Mouse (Mus musculus) hindbrain, embryonic 11.5 days (tissue): ENCODE measurements around the gene Zfp235. TPM values are rescaled to one million over a fixed set of nuclear protein-coding genes. Genes with fewer than 3 reads are reported as not detected.

Experiments
- ATAC-seq: fragments of 200-750 bp; cut with Nextera tagmentation; 2 replicates; pipeline ENCODE4 v1.8.0; 2017; ENCODE audit warnings: mild to moderate bottlenecking, moderate TSS enrichment, moderate library complexity; ENCODE audit not compliant: low FRiP score
- DNase-seq: peaks from one replicate; pipeline ENCODE4 v3.0.0-alpha.2; 2015; ENCODE audit warnings: low spot score
- H3K27ac ChIP-seq: fragments of 300-500 bp; sonication (generic); 2 replicates; pipeline ENCODE4 v1.5.1; 2014; ENCODE audit warnings: mild to moderate bottlenecking, low read depth, low read length
- H3K27me3 ChIP-seq: fragments of 300-500 bp; sonication (generic); 2 replicates; pipeline ENCODE4 v1.6.1; 2014; ENCODE audit warnings: mild to moderate bottlenecking, low read length, moderate library complexity, mixed read lengths; ENCODE audit not compliant: control insufficient read depth, insufficient read depth
- H3K36me3 ChIP-seq: fragments of 300-500 bp; sonication (generic); 2 replicates; pipeline ENCODE4 v1.6.1; 2014; ENCODE audit warnings: mild to moderate bottlenecking, low read length, moderate library complexity, mixed read lengths; ENCODE audit not compliant: control insufficient read depth, insufficient read depth
- H3K4me1 ChIP-seq: fragments of 300-500 bp; sonication (generic); replicated peaks from 2 replicates; pipeline ENCODE4 v1.6.1; 2014; ENCODE audit warnings: low read length, mixed read lengths; ENCODE audit not compliant: control insufficient read depth, insufficient read depth
- H3K4me2 ChIP-seq: fragments of 300-500 bp; sonication (generic); replicated peaks from 2 replicates; pipeline ENCODE4 v1.6.1; 2014; ENCODE audit warnings: mild to moderate bottlenecking, low read depth, low read length
- H3K4me3 ChIP-seq: fragments of 300-500 bp; sonication (generic); 2 replicates; pipeline ENCODE4 v1.5.1; 2014; ENCODE audit warnings: low read depth, low read length
- H3K9ac ChIP-seq: fragments of 300-500 bp; sonication (generic); 2 replicates; pipeline ENCODE4 v1.6.1; 2014; ENCODE audit warnings: low read depth, low read length
- H3K9me3 ChIP-seq: fragments of 300-500 bp; sonication (generic); 2 replicates; pipeline ENCODE4 v1.6.1; 2016; ENCODE audit warnings: low read length; ENCODE audit not compliant: control insufficient read depth
- WGBS: fragments of 180-500 bp; shearing (Covaris S2); extraction: QIAGEN DNeasy Blood & Tissue Kit; methylation state at CpG from one replicate; pipeline ENCODE4 v1.1.7; 2014; 5-methylcytosine and 5-hydroxymethylcytosine counted together
- polyA plus RNA-seq: library from polyadenylated mRNA; unstranded; fragments of >200 nt; fragmentation: Nextera tagmentation; extraction: Ambion mirVana; gene quantifications from 2 replicates; pipeline ENCODE4 v1.2.1, GENCODE M21; 2014

The Zfp235 gene
- polyA plus RNA-seq: 15.1 and 18.1 TPM in 2 replicates

DNA sequence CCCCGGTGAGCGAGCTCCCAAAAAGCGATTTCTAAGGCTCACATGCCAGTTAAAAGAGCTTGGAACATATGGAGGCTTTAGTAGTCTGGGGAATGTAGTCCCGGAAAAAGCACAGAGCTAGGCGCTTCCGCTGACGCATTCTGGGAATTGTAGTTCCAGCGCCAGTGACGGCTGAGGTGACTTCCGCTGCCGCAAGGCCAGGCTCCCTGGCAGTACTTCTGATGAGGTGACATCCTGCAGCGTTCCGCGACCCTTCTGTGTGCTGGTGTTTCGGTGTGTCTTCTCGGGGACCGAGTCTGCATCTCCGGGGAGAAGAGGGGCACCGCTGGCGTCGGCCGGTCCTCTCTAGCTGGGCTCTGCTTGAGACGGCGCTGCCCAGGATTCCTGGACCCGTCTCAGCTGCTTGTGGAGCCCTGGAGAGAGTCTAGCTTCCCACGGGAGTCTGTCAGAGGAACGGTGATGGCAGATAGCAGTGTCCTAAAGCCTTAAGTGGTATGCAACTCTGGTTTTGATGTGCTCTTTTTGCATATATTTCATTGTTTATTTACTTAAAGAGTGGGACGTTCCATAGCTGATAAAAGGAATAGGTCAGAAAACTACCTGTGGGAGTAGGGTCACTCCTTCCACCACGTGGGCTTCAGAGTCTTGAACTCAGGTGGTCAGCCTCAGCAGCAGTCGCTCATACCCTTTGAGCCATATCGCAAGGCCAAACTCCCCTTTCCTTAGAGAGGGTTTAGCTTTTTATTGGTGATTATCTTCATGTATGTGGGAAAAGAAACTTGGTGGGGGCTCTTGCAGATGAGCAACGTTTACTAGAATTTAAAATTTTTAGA lies at the start of gene Zfp235:
TSS of gene Zfp235 (plus strand) at position 174 of the 833 bp plus-strand sequence.
- no peaks in the 10 kb centered on the region for H3K4me1 ChIP-seq
- ATAC-seq: peak; percentile 95
- H3K9ac ChIP-seq: peak within 1 kb of the TSS; percentile 49
- no peak within 1 kb of the TSS for H3K27ac ChIP-seq
- WGBS: 4% methylated on average over 32 of the region's 32 CpGs
- H3K4me2 ChIP-seq: peak within 1 kb of the TSS; percentile 47
- DNase-seq: peak; percentile 91
- H3K27me3 ChIP-seq: no peaks in the 10 kb centered on the region
- H3K4me3 ChIP-seq: peak within 1 kb of the TSS; percentile 50
- no peaks in the 10 kb centered on the region for H3K36me3 ChIP-seq
- no peaks in the 10 kb centered on the region for H3K9me3 ChIP-seq

GRCm38 (mm10) chr7:24086871-24087270 lies 47.1 kb upstream of the Zfp235 start:
- Histone ChIP-seq H3K4me3 (no peak overlapping the region), H3K4me1 (no peaks in the 10 kb centered on the region), H3K36me3 (peaks cover 8% of the 10 kb centered on the region; the same call in 1 of the 2 replicates), H3K27me3 (no peaks in the 10 kb centered on the region), H3K9me3 (no peaks in the 10 kb centered on the region; the same call in 1 of the 2 replicates), H3K27ac (no peak overlapping the region), H3K9ac (no peak overlapping the region), H3K4me2 (no peak overlapping the region)
- DNase-seq: no peak
- ATAC-seq: no peak
- WGBS: 99% methylated on average over 4 of the region's 4 CpGs

DNA sequence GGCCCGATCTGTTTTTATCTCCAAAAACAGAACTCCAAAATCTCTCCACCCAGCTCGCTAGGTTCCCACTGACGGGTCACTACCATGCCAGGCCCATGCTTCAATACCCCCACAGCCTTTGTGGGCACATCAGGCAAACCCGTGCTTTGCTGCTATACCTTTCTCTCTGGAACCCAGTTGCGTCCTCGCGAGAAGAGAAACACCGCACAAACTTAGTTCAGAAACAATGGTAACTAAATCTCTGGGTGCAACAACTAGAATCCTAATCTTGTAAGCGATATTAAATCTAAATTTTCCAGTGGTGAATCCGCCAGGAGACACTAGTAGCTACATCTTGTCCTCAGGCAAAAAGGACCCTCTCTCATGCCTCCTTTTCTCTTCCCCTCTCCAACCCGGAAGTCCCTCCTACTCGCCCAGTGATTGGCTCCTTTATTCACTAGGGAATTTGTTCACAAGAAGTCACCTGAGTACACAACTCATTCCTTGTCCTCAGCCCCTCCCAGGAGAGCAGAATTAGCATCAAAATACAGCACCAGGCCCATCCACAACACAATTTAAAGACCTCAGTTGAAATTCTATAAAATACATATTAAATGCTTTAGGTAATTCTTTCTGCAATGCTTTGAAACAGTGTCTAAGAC lies 46.4 kb upstream of the Zfp235 start:
- no peaks in the 10 kb centered on the region for H3K27me3 ChIP-seq
- no peaks in the 10 kb centered on the region for H3K4me1 ChIP-seq
- H3K27ac ChIP-seq: no peak overlapping the region
- DNase-seq: no peak
- no peak overlapping the region for H3K4me3 ChIP-seq
- ATAC-seq: no peak
- no peak overlapping the region for H3K4me2 ChIP-seq
- 98% methylated on average over 12 of the region's 12 CpGs for WGBS
- H3K9me3 ChIP-seq: no peaks in the 10 kb centered on the region; the same call in 1 of the 2 replicates
- H3K36me3 ChIP-seq: peaks cover 8% of the 10 kb centered on the region; the same call in 1 of the 2 replicates
- no peak overlapping the region for H3K9ac ChIP-seq

DNA sequence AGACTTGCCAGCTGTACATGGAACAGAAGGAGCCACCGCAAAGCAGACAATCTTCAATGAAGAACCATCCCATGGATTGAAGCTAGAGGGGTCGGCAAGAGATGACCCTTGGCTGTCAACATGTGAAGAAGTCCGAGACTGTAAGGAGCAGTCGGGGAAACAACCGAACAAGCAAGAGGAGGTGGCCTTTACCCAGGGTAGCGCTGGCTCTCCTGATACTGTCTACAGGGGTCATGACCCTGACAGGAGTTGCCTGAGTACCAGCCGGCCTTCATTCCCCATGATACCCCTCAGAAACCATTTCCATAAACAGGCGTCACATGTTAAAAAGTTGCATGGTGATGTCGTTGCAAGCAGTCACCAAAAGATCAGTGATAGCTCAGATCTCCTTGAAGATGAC lies 29.6 kb upstream of the Zfp235 start:
- Histone ChIP-seq H3K9me3 (peaks cover 66% of the 10 kb centered on the region), H3K9ac (no peak overlapping the region), H3K4me2 (no peak overlapping the region), H3K36me3 (peaks cover 83% of the 10 kb centered on the region), H3K27ac (no peak overlapping the region), H3K4me1 (no peaks in the 10 kb centered on the region), H3K4me3 (no peak overlapping the region), H3K27me3 (no peaks in the 10 kb centered on the region)
- ATAC-seq: 0 out of 2 replicates have a peak, but pooled peaks have one; percentile 20
- no peak for DNase-seq
- WGBS: 93% methylated on average over 9 of the region's 9 CpGs

DNA sequence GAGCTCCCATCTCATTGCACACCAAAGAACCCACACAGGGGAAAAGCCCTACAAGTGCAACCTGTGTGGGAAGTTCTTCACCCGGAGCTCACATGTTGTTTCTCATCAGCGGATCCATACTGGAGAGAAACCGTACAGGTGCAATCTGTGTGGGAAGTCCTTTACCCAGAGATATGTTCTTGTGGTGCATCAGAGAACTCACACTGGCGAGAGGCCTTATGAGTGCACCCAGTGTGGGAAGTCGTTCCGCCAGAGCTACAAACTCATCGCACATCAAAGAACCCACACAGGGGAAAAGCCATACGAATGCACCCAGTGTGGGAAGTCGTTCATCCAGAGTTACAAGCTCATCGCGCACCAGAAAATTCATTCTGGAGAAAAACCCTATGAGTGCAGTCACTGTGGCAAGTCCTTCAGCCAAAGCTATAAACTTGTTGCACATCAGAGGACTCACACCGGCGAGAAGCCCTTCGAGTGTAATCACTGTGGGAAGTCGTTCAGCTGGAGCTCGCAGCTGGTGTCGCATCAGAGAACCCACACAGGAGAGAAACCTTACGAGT lies 28.7 kb upstream of the Zfp235 start:
- Histone ChIP-seq H3K27me3 (no peaks in the 10 kb centered on the region), H3K4me3 (no peak overlapping the region), H3K36me3 (peaks cover 79% of the 10 kb centered on the region), H3K4me1 (no peaks in the 10 kb centered on the region), H3K9ac (no peak overlapping the region), H3K4me2 (no peak overlapping the region), H3K27ac (no peak overlapping the region), H3K9me3 (peaks cover 69% of the 10 kb centered on the region)
- 95% methylated on average over 18 of the region's 18 CpGs for WGBS
- DNase-seq (peak; percentile 9), ATAC-seq (no peak)

GRCm38 (mm10) chr7:24110839-24111238 lies 23.1 kb upstream of the Zfp235 start:
- Histone ChIP-seq H3K4me3 (no peak overlapping the region), H3K27me3 (no peaks in the 10 kb centered on the region), H3K4me2 (no peak overlapping the region), H3K27ac (no peak overlapping the region), H3K4me1 (no peaks in the 10 kb centered on the region), H3K36me3 (peaks cover 25% of the 10 kb centered on the region), H3K9me3 (peaks cover 29% of the 10 kb centered on the region), H3K9ac (no peak overlapping the region)
- ATAC-seq: no peak
- 96% methylated on average over 7 of the region's 7 CpGs for WGBS
- DNase-seq: no peak

- peaks cover 16% of the 10 kb centered on the region for H3K36me3 ChIP-seq
- H3K4me2 ChIP-seq: peak overlapping the region; percentile 69
- WGBS: 2% methylated on average over 9 of the region's 9 CpGs
- H3K9ac ChIP-seq: no peak overlapping the region; the same call in 1 of the 2 replicates
- H3K4me1 ChIP-seq: no peaks in the 10 kb centered on the region
- no peak overlapping the region for H3K27ac ChIP-seq
- DNase-seq (no peak), ATAC-seq (peak; percentile 85)
- peak overlapping the region; percentile 58 for H3K4me3 ChIP-seq
- H3K9me3 ChIP-seq: peaks cover 20% of the 10 kb centered on the region
- no peaks in the 10 kb centered on the region for H3K27me3 ChIP-seq
Measured at GRCm38 (mm10) chr7:24111772-24112155, 22.2 kb upstream of the Zfp235 start.

DNA sequence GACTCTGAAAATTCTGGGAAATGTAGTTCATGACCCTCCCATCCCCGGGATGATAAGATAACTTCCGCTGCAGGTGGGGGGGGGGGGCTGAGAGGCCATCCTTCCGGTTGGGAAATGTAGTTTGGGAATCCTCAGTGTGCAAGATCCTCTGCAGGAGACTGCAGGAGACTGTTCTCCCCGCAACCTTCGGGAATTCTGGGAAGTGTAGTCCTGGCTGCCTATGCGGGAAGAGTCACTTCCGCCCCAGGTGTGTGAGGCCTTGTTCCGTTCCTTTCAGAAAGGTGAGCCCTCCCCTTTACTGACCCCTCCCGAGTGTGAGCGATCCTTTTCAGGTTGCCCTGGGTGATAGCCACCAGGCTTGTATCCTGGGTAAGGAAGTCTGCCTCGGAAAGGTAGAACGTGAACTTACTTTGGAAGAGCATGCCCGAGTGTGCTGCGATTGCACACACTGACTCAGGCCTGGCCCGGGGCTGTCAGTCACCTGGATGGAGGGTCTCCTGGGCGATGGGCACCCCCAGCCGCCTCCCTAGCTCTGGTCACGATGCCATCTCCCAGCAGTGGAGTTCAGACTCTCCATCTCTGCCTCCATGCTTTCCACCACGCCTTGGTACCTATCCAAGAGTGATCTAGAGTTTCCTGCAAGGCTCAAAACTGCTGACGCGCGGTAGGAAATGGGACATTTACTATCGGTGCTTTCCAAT lies 21.7 kb upstream of the Zfp235 start, which contains the start of gene Zfp112:
TSS of gene Zfp112 (plus strand) at position 159 of the 701 bp plus-strand sequence.
- DNase-seq (peak; percentile 88), ATAC-seq (peak; percentile 97)
- WGBS: 4% methylated on average over 23 of the region's 23 CpGs
- Histone ChIP-seq H3K9ac (peak within 1 kb of the TSS; percentile 83), H3K4me3 (peak within 1 kb of the TSS; percentile 58), H3K9me3 (peaks cover 15% of the 10 kb centered on the region), H3K4me1 (no peaks in the 10 kb centered on the region), H3K27me3 (no peaks in the 10 kb centered on the region), H3K4me2 (peak within 1 kb of the TSS; percentile 69), H3K27ac (peak within 1 kb of the TSS; percentile 27; the same call in 1 of the 2 replicates), H3K36me3 (peaks cover 11% of the 10 kb centered on the region)
